Mouse (Mus musculus): ENCODE data around the gene Tead1.

- TF ChIP-seq EP300 (IDR thresholded peaks at IDR 0.05; ENCODE audit: low read depth) (no peak), CTCF (IDR thresholded peaks at IDR 0.05; ENCODE audit: low read depth) (no peak)
These were observed 27.6 kb downstream of the Tead1 start for GRCm38 (mm10) chr7:112706756-112707155.
